Mouse (Mus musculus): ENCODE measurements at regions not wholly inside any gene's neighbourhood (a gene's known extent, or its start where the extent isn't known, plus 50 kb on each side); places are given as distances from the start of the nearest gene placed in this dataset.

- DNase-seq: peak; percentile 5
Observed at GRCm38 (mm10) chr12:7382455-7382854, 595.0 kb upstream of the Apob start.

GRCm38 (mm10) chr12:7403800-7404199, 573.6 kb upstream of the Apob start:
- no peak for DNase-seq

- DNase-seq: peak; percentile 4
Observed at GRCm38 (mm10) chr12:7411810-7412209, 565.6 kb upstream of the Apob start.

- no peak for DNase-seq
Observed at GRCm38 (mm10) chr12:7420276-7420675, 557.2 kb upstream of the Apob start.

GRCm38 (mm10) chr12:7421826-7422540, 555.5 kb upstream of the Apob start:
- peak; percentile 40 for DNase-seq

- peak; percentile 6 for DNase-seq
Observed at GRCm38 (mm10) chr12:7430981-7431380, 546.5 kb upstream of the Apob start.

- peak; percentile 16 for DNase-seq
Observed at GRCm38 (mm10) chr12:7445238-7445637, 532.2 kb upstream of the Apob start.

- no peak for DNase-seq
Observed at GRCm38 (mm10) chr12:7450506-7450905, 526.9 kb upstream of the Apob start.

- no peak for DNase-seq
Observed at GRCm38 (mm10) chr12:7457036-7457435, 520.4 kb upstream of the Apob start.

- DNase-seq: no peak
Observed at GRCm38 (mm10) chr12:7457544-7457943, 519.9 kb upstream of the Apob start.

- DNase-seq: no peak
Observed at GRCm38 (mm10) chr12:7464947-7465346, 512.5 kb upstream of the Apob start.

- no peak for DNase-seq
Observed at GRCm38 (mm10) chr12:7512579-7513248, 464.7 kb upstream of the Apob start.

GRCm38 (mm10) chr12:7537389-7537788, 440.1 kb upstream of the Apob start:
- no peak for DNase-seq

- peak; percentile 15 for DNase-seq
Observed at GRCm38 (mm10) chr12:7543281-7543981, 434.0 kb upstream of the Apob start.

GRCm38 (mm10) chr12:7548759-7549158, 428.7 kb upstream of the Apob start:
- no peak for DNase-seq

GRCm38 (mm10) chr12:7560245-7560644, 417.2 kb upstream of the Apob start:
- DNase-seq: no peak

- no peak for DNase-seq
Observed at GRCm38 (mm10) chr12:7576081-7576480, 401.4 kb upstream of the Apob start.

- no peak for DNase-seq
Observed at GRCm38 (mm10) chr12:7587501-7587900, 389.9 kb upstream of the Apob start.

- no peak for DNase-seq
Observed at GRCm38 (mm10) chr12:7611272-7612092, 366.0 kb upstream of the Apob start.

GRCm38 (mm10) chr12:7636417-7637175, 340.9 kb upstream of the Apob start:
- no peak for DNase-seq

GRCm38 (mm10) chr12:7637629-7638028, 339.8 kb upstream of the Apob start:
- no peak for DNase-seq

GRCm38 (mm10) chr12:7650851-7651250, 326.6 kb upstream of the Apob start:
- no peak for DNase-seq

Data from right cerebral cortex, adult 18-20 months (tissue).